In genomic region chr10:14048916-14049445, GRCm38 (mm10) we compare ENCODE assay signal across 12 mouse cellular contexts.
DNase-seq lines count a peak whose midpoint lies in the region; ATAC-seq lines count a peak whose summit lies in the region.
"Had no signal": no experiment of that assay in that cellular context is flagged by ENCODE, and none has a peak within 500 bp of the region (broad histone marks: within the 10 kb centered on the region; RNA-seq: fewer than 3 reads in every experiment).

No protein-coding gene starts in this region.

- H3K4me2 ChIP-seq in midbrain, embryonic 13.5 days (replicated peaks), result no peak overlapping the region
- H3K4me2 ChIP-seq: hindbrain, embryonic 12.5 days had no signal

- 77% methylated on average over 10 of the region's 10 CpGs for WGBS in heart, embryonic 10.5 days
- WGBS in midbrain, embryonic 13.5 days, result 71% methylated on average over 10 of the region's 10 CpGs

- H3K36me3 ChIP-seq in heart, embryonic 10.5 days, result no peaks in the 10 kb centered on the region
- no peaks in the 10 kb centered on the region for H3K36me3 ChIP-seq in midbrain, embryonic 13.5 days
- H3K36me3 ChIP-seq: hindbrain, embryonic 12.5 days had no signal

- no peak overlapping the region for H3K4me3 ChIP-seq in heart, embryonic 10.5 days
- H3K4me3 ChIP-seq in midbrain, embryonic 13.5 days (replicated peaks), result no peak overlapping the region
- H3K4me3 ChIP-seq: hindbrain, embryonic 12.5 days had no signal

- H3K4me1 ChIP-seq in heart, embryonic 10.5 days, result peaks cover 47% of the 10 kb centered on the region
- H3K4me1 ChIP-seq in midbrain, embryonic 13.5 days (replicated peaks), result peaks cover 35% of the 10 kb centered on the region

- H3K9ac ChIP-seq in midbrain, embryonic 13.5 days (replicated peaks), result no peak overlapping the region
- H3K9ac ChIP-seq: hindbrain, embryonic 12.5 days had no signal

- DNase-seq in heart, embryonic 10.5 days (ENCODE audit: low spot score), result no peak
- no peak for DNase-seq in heart, adult 9 months (ENCODE audit: low spot score in 2 of 2)
- peak; percentile 85 for DNase-seq in brain, adult 2 months (ENCODE audit: low read depth, low spot score)
- DNase-seq in cerebellum, adult 11-12 months, result peak; percentile 69
- DNase-seq in induced T-regulatory cell, adult 2 months (ENCODE audit: low read depth), result peak; percentile 58
- DNase-seq: midbrain, embryonic 14.5 days; thymus, adult 18-20 months had no signal

- H3K9me3 ChIP-seq in heart, embryonic 10.5 days, result no peaks in the 10 kb centered on the region
- H3K9me3 ChIP-seq in midbrain, embryonic 13.5 days, result no peaks in the 10 kb centered on the region
- H3K9me3 ChIP-seq: hindbrain, embryonic 12.5 days had no signal

- ATAC-seq in megakaryocyte-erythroid progenitor cell, adult 5-6 weeks (replicated peaks; ENCODE audit: low FRiP score, low TSS enrichment, poor library complexity, severe bottlenecking), result no peak
- no peak for ATAC-seq in midbrain, embryonic 13.5 days
- ATAC-seq: activated CD4-positive, CD25-positive, alpha-beta regulatory T cell, adult 4 months had no signal

- peak overlapping the region; percentile 67 for H3K27ac ChIP-seq in heart, embryonic 10.5 days
- H3K27ac ChIP-seq in midbrain, embryonic 13.5 days, result no peak overlapping the region
- H3K27ac ChIP-seq: hindbrain, embryonic 12.5 days; kidney, postnatal 0 days had no signal

- H3K27me3 ChIP-seq in heart, embryonic 10.5 days (ENCODE audit: insufficient read depth, poor library complexity, severe bottlenecking), result no peaks in the 10 kb centered on the region
- H3K27me3 ChIP-seq in midbrain, embryonic 13.5 days, result no peaks in the 10 kb centered on the region
- H3K27me3 ChIP-seq: hindbrain, embryonic 12.5 days had no signal

Comparison
In these comparisons a context has a peak if more than half of its experiments do, and no peak if none do; other contexts are left out.
1. DNase-seq: peak in brain, adult 2 months (single experiment), cerebellum, adult 11-12 months (single experiment) and induced T-regulatory cell, adult 2 months (single experiment); none in heart, embryonic 10.5 days (single experiment) and heart, adult 9 months (0 of 2).